Mouse (Mus musculus): ENCODE data around the gene 2010300C02Rik. TPM values are rescaled to one million over a fixed set of nuclear protein-coding genes. Genes with fewer than 3 reads are reported as not detected.

Gene 2010300C02Rik
- polyA plus RNA-seq (2021; fragmentation: Nextera tagmentation), result 30.3 and 68.3 TPM in 2 replicates
- long read RNA-seq, experiment 1, full-length matches to known transcripts, result 78 of 203 reads
- long read RNA-seq, experiment 1, partial matches to known transcripts, result 67 of 203 reads
- long read RNA-seq, experiment 1, other reads (novel, unspliced or antisense), result 58 of 203 reads
- long read RNA-seq, experiment 2, transcript 2010300C02Rik-201 (4 exons, 2,538 nt), result major isoform, 27 of 72 reads
- long read RNA-seq, experiment 2, partial matches to known transcripts, result 42 of 72 reads
- long read RNA-seq, experiment 2, other reads (novel, unspliced or antisense), result 3 of 72 reads

GRCm38 (mm10) chr1:37719761-37720640 lies at the start of gene 2010300C02Rik:
Gene 2010300C02Rik (minus strand): TSS chr1:37720085.

Other genes starting within 250 kb of the 2010300C02Rik start
- 43.9 and 49.8 TPM in 2 replicates for gene Mgat4a, start 179.1 kb downstream of the 2010300C02Rik start, polyA plus RNA-seq (2021; fragmentation: Nextera tagmentation)
- 4.5 and 5.0 TPM in 2 replicates for gene Tsga10, start 146.3 kb upstream of the 2010300C02Rik start, polyA plus RNA-seq (2021; fragmentation: Nextera tagmentation)
- 6.0 and 6.4 TPM in 2 replicates for gene Lipt1, start 151.7 kb upstream of the 2010300C02Rik start, polyA plus RNA-seq (2021; fragmentation: Nextera tagmentation)
- 10.4 and 11.2 TPM in 2 replicates for gene Mitd1, start 170.3 kb upstream of the 2010300C02Rik start, polyA plus RNA-seq (2021; fragmentation: Nextera tagmentation)
- gene Mrpl30, start 170.4 kb upstream of the 2010300C02Rik start, polyA plus RNA-seq (2021; fragmentation: Nextera tagmentation), result 298 and 362 TPM in 2 replicates
- 0.05 TPM in 1 of 2 replicates, not detected in the other for gene Lyg2, start 196.4 kb upstream of the 2010300C02Rik start, polyA plus RNA-seq (2021; fragmentation: Nextera tagmentation)
- gene Lyg1, start 237.7 kb upstream of the 2010300C02Rik start, polyA plus RNA-seq (2021; fragmentation: Nextera tagmentation), result not detected in 2 replicates